Mouse (Mus musculus) brain, embryonic 18.5 days (tissue): ENCODE data around the gene Adck1.
"Not testable (repeated sequence)": the region's sequence is repeated elsewhere in the genome, so short reads cannot be mapped to it uniquely, and the experiment has no call there.

Source experiments
- DNase-seq: peaks from one replicate; pipeline ENCODE4 v3.0.0-alpha.2; 2012; ENCODE audit warnings: low read depth, low spot score

Gene Adck1

GRCm38 (mm10) chr12:88360441-88361119, at the start of gene Adck1:
TSS of gene Adck1 (plus strand) at chr12:88360554.
- peak; percentile 76 for DNase-seq

GRCm38 (mm10) chr12:88314556-88314955, 45.8 kb upstream of the Adck1 start:
- no peak for DNase-seq

- not testable (repeated sequence) for DNase-seq
Observed at GRCm38 (mm10) chr12:88323926-88324325, 36.4 kb upstream of the Adck1 start, which contains the start of gene Gm5039. TSS of gene Gm5039 (minus strand) at chr12:88324026.

- not testable (repeated sequence) for DNase-seq
Observed at GRCm38 (mm10) chr12:88336662-88337413, 23.5 kb upstream of the Adck1 start.

GRCm38 (mm10) chr12:88341286-88341685, 19.1 kb upstream of the Adck1 start:
- not testable (repeated sequence) for DNase-seq

GRCm38 (mm10) chr12:88354182-88354702, 6.1 kb upstream of the Adck1 start:
- no peak for DNase-seq

- no peak for DNase-seq
Observed at GRCm38 (mm10) chr12:88361120-88361445, 729 bp downstream of the Adck1 start.

- DNase-seq: no peak
Observed at GRCm38 (mm10) chr12:88367673-88368072, 7.3 kb downstream of the Adck1 start.

GRCm38 (mm10) chr12:88368618-88369017, 8.3 kb downstream of the Adck1 start:
- DNase-seq: no peak

GRCm38 (mm10) chr12:88369690-88370089, 9.3 kb downstream of the Adck1 start:
- DNase-seq: not testable (repeated sequence)

GRCm38 (mm10) chr12:88370321-88370720, 10.0 kb downstream of the Adck1 start:
- DNase-seq: not testable (repeated sequence)

- DNase-seq: no peak
Observed at GRCm38 (mm10) chr12:88372018-88372417, 11.7 kb downstream of the Adck1 start.

- DNase-seq: no peak
Observed at GRCm38 (mm10) chr12:88376820-88377219, 16.5 kb downstream of the Adck1 start.

GRCm38 (mm10) chr12:88378256-88378655, 17.9 kb downstream of the Adck1 start:
- no peak for DNase-seq

- DNase-seq: peak; percentile 58
Observed at GRCm38 (mm10) chr12:88388832-88389231, 28.5 kb downstream of the Adck1 start.

GRCm38 (mm10) chr12:88398658-88399057, 38.3 kb downstream of the Adck1 start:
- no peak for DNase-seq

- no peak for DNase-seq
Observed at GRCm38 (mm10) chr12:88403541-88403940, 43.2 kb downstream of the Adck1 start.

- no peak for DNase-seq
Observed at GRCm38 (mm10) chr12:88405113-88405512, 44.8 kb downstream of the Adck1 start.

- DNase-seq: no peak
Observed at GRCm38 (mm10) chr12:88407996-88408322, 47.6 kb downstream of the Adck1 start.

GRCm38 (mm10) chr12:88408323-88409047, 48.1 kb downstream of the Adck1 start:
- DNase-seq: no peak

GRCm38 (mm10) chr12:88413239-88413638, 52.9 kb downstream of the Adck1 start:
- DNase-seq: no peak

- no peak for DNase-seq
Observed at GRCm38 (mm10) chr12:88419912-88420621, 59.7 kb downstream of the Adck1 start.
